1 mouse cellular context compared by ENCODE assay signal in genomic region chr5:139345364-139345714, GRCm38 (mm10).
TF ChIP-seq lines count a peak whose summit lies in the region.

No protein-coding gene starts in this region.

TF ChIP-seq in MEL, 35 proteins besides CTCF, POLR2A, EP300 and RAD21:
- TF ChIP-seq E2F4 (IDR thresholded peaks at IDR 0.05; ENCODE audit: borderline replicate concordance, low read depth, low read length): no peak
- TF ChIP-seq MAX (IDR thresholded peaks at IDR 0.05; ENCODE audit: low read length): no peak
TF ChIP-seq in MEL: peak in this region for 0.
